Mouse (Mus musculus) ES-Bruce4 (cell line): ENCODE data around the gene Crtc3. TPM values are rescaled to one million over a fixed set of nuclear protein-coding genes. Genes with fewer than 3 reads are reported as not detected.

Source experiments
- H3K27ac ChIP-seq: 2 replicates; pipeline ENCODE4 v1.5.1; 2012; ENCODE audit warnings: low read length, inconsistent platforms; ENCODE audit not compliant: insufficient read depth
- H3K27me3 ChIP-seq: 2 replicates; pipeline ENCODE4 v1.6.1; 2012; ENCODE audit warnings: mild to moderate bottlenecking, low read length, inconsistent platforms; ENCODE audit not compliant: control insufficient read depth, poor library complexity, insufficient read depth, severe bottlenecking
- H3K36me3 ChIP-seq: 2 replicates; pipeline ENCODE4 v1.6.1; 2012; ENCODE audit warnings: inconsistent platforms, mild to moderate bottlenecking, low read length, moderate library complexity; ENCODE audit not compliant: control insufficient read depth, poor library complexity, insufficient read depth, severe bottlenecking
- H3K4me1 ChIP-seq: one replicate; pipeline ENCODE4 v1.8.1; 2011; ENCODE audit warnings: low read length; ENCODE audit not compliant: control insufficient read depth, insufficient read depth
- H3K4me3 ChIP-seq: 2 replicates; pipeline ENCODE4 v1.5.1; 2011; ENCODE audit warnings: low read depth, mild to moderate bottlenecking, low read length
- H3K9ac ChIP-seq: 2 replicates; pipeline ENCODE4 v1.6.1; 2012; ENCODE audit warnings: low read depth, mild to moderate bottlenecking, inconsistent platforms; ENCODE audit not compliant: poor library complexity, severe bottlenecking
- H3K9me3 ChIP-seq: replicated peaks from 2 replicates; pipeline ENCODE4 v1.6.1; 2012; ENCODE audit warnings: mild to moderate bottlenecking, low read length, inconsistent platforms; ENCODE audit not compliant: control insufficient read depth, poor library complexity, insufficient read depth, severe bottlenecking
- CTCF ChIP-seq: IDR thresholded peaks from one replicate; pipeline ENCODE4 v1.8.1; 2011; ENCODE audit warnings: low read depth, low read length
- EP300 ChIP-seq: IDR thresholded peaks from 2 replicates; pipeline ENCODE4 v1.6.1; 2011; ENCODE audit warnings: low read depth, low read length; ENCODE audit not compliant: insufficient read depth
- POLR2A ChIP-seq: IDR thresholded peaks from one replicate; pipeline ENCODE4 v1.8.1; 2011; ENCODE audit warnings: low read length; ENCODE audit not compliant: insufficient read depth
- polyA plus RNA-seq: library from polyadenylated mRNA; stranded (reverse); fragments of >200 nt; gene quantifications from 2 replicates; pipeline ENCODE4 v1.2.4, GENCODE M21; 2011; ENCODE audit warnings: low read depth; ENCODE audit not compliant: missing spikeins, insufficient read depth, insufficient read length

Gene Crtc3
- polyA plus RNA-seq, 1 experiment: 8.0 TPM

DNA sequence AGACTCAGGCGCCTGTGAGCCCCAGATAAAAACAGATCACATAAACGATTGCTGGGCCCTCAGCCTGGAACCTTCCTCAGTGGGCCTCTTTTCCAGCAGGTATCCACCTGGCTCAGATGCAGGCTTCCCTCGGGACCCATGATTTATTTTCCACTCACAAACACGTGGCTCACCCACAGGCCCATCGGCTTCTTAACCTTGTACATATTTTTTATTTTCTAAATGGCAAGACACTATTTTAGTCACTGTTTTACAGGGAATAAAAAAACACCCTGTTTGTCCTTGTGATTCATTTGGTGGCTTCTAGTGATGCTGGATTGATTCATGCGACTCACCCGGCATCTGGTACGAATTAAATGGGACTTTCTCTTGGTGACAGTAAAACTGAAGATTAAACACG, 127.4 kb downstream of the Crtc3 start:
- Histone ChIP-seq H3K9me3 (no peaks in the 10 kb centered on the region), H3K36me3 (no peaks in the 10 kb centered on the region), H3K4me3 (no peak overlapping the region), H3K4me1 (no peaks in the 10 kb centered on the region), H3K27ac (no peak overlapping the region), H3K9ac (no peak overlapping the region), H3K27me3 (no peaks in the 10 kb centered on the region)
- TF ChIP-seq CTCF (no peak), POLR2A (no peak), EP300 (no peak)

DNA sequence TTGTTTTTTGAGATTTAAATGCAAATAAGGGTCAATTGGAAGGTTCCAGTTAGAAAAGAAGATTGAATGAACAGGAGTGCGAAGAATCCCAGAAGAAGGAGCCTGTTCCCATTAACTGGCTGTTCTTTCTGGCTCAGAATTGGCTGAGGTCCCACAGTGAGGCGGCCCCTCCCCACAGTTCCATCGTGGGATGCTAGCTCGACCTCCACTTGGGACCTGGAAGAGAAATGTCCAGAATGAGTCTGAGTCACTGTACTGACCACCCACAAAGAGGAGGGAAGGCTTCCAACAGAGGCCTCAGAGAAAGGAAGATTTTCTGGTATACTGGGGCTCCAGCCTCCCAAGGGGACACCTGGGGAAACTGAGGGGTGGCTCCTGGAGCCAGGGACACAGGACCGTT, 130.1 kb downstream of the Crtc3 start:
- H3K36me3 ChIP-seq: no peaks in the 10 kb centered on the region
- TF ChIP-seq EP300: no peak
- TF ChIP-seq CTCF: no peak
- no peak for TF ChIP-seq POLR2A

DNA sequence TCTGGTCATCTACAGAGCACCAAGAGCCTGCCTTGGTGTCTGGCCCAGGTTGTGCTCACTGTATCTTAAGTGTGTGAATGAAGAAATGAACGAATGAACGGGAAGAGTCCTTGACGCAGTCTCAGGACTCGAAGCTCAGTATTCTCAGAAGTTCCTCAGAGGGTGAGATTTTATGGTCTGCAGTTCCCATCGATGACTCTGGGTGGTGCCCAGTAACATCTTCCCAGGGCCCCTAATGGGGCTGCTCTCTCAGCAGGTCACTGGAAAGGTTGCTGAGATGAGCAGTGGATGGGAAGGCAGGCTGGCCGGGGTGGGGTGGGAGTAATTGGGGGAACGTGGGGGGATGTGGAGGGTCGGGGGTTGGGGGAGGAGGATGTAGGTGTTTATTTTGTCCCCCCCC, 130.6 kb downstream of the Crtc3 start:
- Histone ChIP-seq H3K9ac (no peak overlapping the region), H3K4me3 (no peak overlapping the region), H3K9me3 (no peaks in the 10 kb centered on the region), H3K4me1 (no peaks in the 10 kb centered on the region), H3K36me3 (no peaks in the 10 kb centered on the region), H3K27me3 (no peaks in the 10 kb centered on the region), H3K27ac (no peak overlapping the region)
- TF ChIP-seq EP300: no peak
- TF ChIP-seq CTCF: no peak
- no peak for TF ChIP-seq POLR2A

More for the DNA sequence above, 130.1 kb downstream of the Crtc3 start:
- H3K27me3 ChIP-seq: no peaks in the 10 kb centered on the region
- no peak overlapping the region for H3K9ac ChIP-seq
- H3K4me3 ChIP-seq: no peak overlapping the region
- no peak overlapping the region for H3K27ac ChIP-seq
- H3K9me3 ChIP-seq: no peaks in the 10 kb centered on the region
- no peaks in the 10 kb centered on the region for H3K4me1 ChIP-seq

DNA sequence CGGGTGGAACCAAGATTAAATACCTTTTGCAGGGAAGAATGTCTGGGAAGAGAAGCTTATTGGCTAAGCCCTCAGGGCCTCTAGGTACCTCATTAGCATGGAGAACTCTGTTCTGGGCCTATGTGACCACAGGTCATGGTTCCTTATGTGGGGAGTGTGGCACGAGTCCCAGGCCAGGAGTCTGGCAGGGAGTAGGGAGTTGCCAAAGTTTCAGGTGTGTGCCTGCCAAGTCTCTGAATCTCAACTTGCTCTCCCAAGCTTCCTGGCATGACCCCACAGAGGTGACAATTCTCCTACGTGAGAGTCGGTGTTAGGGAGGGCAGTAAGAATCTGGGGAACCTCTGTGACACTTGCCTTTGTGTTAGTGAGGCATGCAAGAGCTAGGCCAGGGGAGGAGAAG, 131.5 kb downstream of the Crtc3 start:
- Histone ChIP-seq H3K9me3 (no peaks in the 10 kb centered on the region), H3K27ac (no peak overlapping the region), H3K4me1 (no peaks in the 10 kb centered on the region), H3K36me3 (no peaks in the 10 kb centered on the region), H3K9ac (no peak overlapping the region), H3K27me3 (no peaks in the 10 kb centered on the region), H3K4me3 (no peak overlapping the region)
- TF ChIP-seq POLR2A (no peak), CTCF (no peak)

DNA sequence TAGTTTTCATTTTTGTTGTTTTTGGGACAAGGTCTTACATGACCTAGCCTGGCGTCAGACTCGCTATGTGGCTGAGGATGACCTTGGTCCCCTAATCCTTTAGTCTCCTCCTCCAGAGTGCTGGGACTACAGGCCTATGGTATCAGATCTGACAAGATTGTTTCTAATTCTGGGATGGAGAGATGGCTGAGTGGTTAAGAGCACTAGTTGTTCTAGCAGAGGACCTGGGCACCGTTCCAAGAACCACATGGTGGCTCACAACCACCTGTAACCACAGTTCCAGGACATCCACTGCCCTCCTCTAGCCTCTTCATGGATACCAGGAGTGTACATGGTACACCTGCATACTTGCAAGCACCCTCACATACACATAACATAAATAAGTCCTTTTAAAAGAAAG, 132.5 kb downstream of the Crtc3 start:
- TF ChIP-seq CTCF (no peak), EP300 (no peak), POLR2A (no peak)

DNA sequence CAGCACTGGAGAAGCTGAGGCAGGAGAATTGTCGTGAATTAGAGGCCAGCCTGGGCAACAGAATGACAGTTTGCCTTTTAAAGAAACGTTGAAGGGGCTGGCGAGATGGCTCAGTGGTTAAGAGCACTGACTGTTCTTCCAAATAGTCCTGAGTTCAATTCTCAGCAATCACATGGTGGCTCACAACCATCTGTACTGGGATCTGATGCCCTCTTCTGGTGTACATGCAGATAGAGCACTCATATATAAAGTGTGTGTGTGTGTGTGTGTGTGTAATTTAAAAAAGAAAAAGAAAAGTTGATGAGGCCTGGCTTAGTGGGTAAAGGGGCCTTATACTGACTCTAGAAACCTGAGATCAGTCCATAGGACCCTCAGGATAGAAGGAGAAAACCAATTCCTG, 133.5 kb downstream of the Crtc3 start:
- H3K4me3 ChIP-seq: no peak overlapping the region
- H3K27me3 ChIP-seq: no peaks in the 10 kb centered on the region
- no peaks in the 10 kb centered on the region for H3K4me1 ChIP-seq
- H3K27ac ChIP-seq: no peak overlapping the region
- no peak overlapping the region for H3K9ac ChIP-seq
- no peaks in the 10 kb centered on the region for H3K36me3 ChIP-seq
- TF ChIP-seq POLR2A (no peak), CTCF (no peak), EP300 (no peak)
- H3K9me3 ChIP-seq: no peaks in the 10 kb centered on the region

More for the DNA sequence above, 132.5 kb downstream of the Crtc3 start:
- no peaks in the 10 kb centered on the region for H3K9me3 ChIP-seq
- no peak overlapping the region for H3K9ac ChIP-seq
- no peaks in the 10 kb centered on the region for H3K27me3 ChIP-seq
- H3K4me3 ChIP-seq: no peak overlapping the region
- no peaks in the 10 kb centered on the region for H3K36me3 ChIP-seq
- no peaks in the 10 kb centered on the region for H3K4me1 ChIP-seq
- no peak overlapping the region for H3K27ac ChIP-seq
